Mouse (Mus musculus) kidney, postnatal 0 days (tissue): ENCODE results near the gene H1foo. TPM values are rescaled to one million over a fixed set of nuclear protein-coding genes. Genes with fewer than 3 reads are reported as not detected.

Experiments used
- ATAC-seq: fragments of 200-750 bp; cut with Nextera tagmentation; replicated peaks from 2 replicates; pipeline ENCODE4 v1.8.0; 2017; ENCODE audit warnings: low read depth, moderate number of reproducible peaks, moderate TSS enrichment, moderate library complexity; ENCODE audit not compliant: low FRiP score
- DNase-seq: peaks from one replicate; pipeline ENCODE4 v3.0.0-alpha.2; 2016; ENCODE audit warnings: low spot score
- H3K27ac ChIP-seq: fragments of 300-500 bp; sonication (generic); 2 replicates; pipeline ENCODE4 v1.5.1; 2014; ENCODE audit warnings: mild to moderate bottlenecking
- H3K27me3 ChIP-seq: fragments of 300-500 bp; sonication (generic); 2 replicates; pipeline ENCODE4 v1.6.1; 2014; ENCODE audit warnings: low read length, mixed read lengths; ENCODE audit not compliant: insufficient read depth
- H3K36me3 ChIP-seq: fragments of 300-500 bp; sonication (generic); 2 replicates; pipeline ENCODE4 v1.6.1; 2014; ENCODE audit warnings: low read length, mixed read lengths; ENCODE audit not compliant: insufficient read depth
- H3K4me1 ChIP-seq: fragments of 300-500 bp; sonication (generic); replicated peaks from 2 replicates; pipeline ENCODE4 v1.6.1; 2014; ENCODE audit warnings: antibody characterized with exemption, low read length, mixed read lengths; ENCODE audit not compliant: insufficient read depth
- H3K4me2 ChIP-seq: fragments of 300-500 bp; sonication (generic); 2 replicates; pipeline ENCODE4 v1.6.1; 2014; ENCODE audit warnings: mild to moderate bottlenecking, low read length, moderate library complexity, mixed read lengths
- H3K4me3 ChIP-seq: fragments of 300-500 bp; sonication (generic); replicated peaks from 2 replicates; pipeline ENCODE4 v1.5.1; 2014; ENCODE audit warnings: low read depth, low read length
- H3K9ac ChIP-seq: fragments of 300-500 bp; sonication (generic); 2 replicates; pipeline ENCODE4 v1.6.1; 2014; ENCODE audit warnings: low read depth, low read length
- H3K9me3 ChIP-seq: fragments of 300-500 bp; sonication (generic); replicated peaks from 2 replicates; pipeline ENCODE4 v1.6.1; 2016; ENCODE audit warnings: low read length, inconsistent platforms, mixed read lengths
- CTCF ChIP-seq: IDR thresholded peaks from 2 replicates; pipeline ENCODE4 v1.5.1; 2016; ENCODE audit warnings: antibody characterized with exemption, low read depth, mild to moderate bottlenecking, moderate library complexity
- WGBS: fragments of 180-500 bp; shearing (Covaris S2); extraction: QIAGEN DNeasy Blood & Tissue Kit; methylation state at CpG from one replicate; pipeline ENCODE4 v1.1.7; 2014; 5-methylcytosine and 5-hydroxymethylcytosine counted together
- polyA plus RNA-seq: library from polyadenylated mRNA; unstranded; fragments of >200 nt; fragmentation: Nextera tagmentation; extraction: Ambion mirVana; gene quantifications from 2 replicates; pipeline ENCODE4 v1.2.1, GENCODE M21; 2015

H1foo gene
- polyA plus RNA-seq, 1 experiment from 2014 or later, result not detected

DNA sequence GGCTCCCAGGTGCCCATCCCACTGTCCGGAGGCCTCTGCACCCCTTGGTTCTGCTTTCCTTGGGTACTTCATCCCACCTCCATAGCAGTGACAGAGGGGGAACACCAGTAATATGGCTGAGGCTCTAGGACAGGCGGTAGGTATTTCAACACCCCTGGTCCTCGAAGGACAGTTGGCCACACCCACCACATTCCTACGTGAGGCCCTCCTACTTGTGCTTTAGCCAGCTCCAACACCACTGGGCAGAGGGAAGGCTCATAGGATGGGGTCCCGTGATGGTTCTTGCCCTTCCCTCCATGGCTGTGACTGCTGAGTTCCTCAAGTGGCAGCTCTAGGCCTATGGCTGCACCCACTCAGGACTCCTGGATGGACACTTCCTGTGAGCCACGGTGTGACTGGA, 19.9 kb upstream of the H1foo start:
- Histone ChIP-seq H3K9me3 (no peaks in the 10 kb centered on the region), H3K27ac (no peak overlapping the region), H3K36me3 (0 out of 2 replicates have a peak, but pooled peaks cover 2% of the 10 kb centered on the region), H3K4me3 (no peak overlapping the region), H3K4me2 (no peak overlapping the region), H3K4me1 (peaks cover 2% of the 10 kb centered on the region; the same call in 1 of the 2 replicates), H3K9ac (no peak overlapping the region), H3K27me3 (no peaks in the 10 kb centered on the region)
- TF ChIP-seq CTCF, result no peak
- DNase-seq (peak; percentile 46), ATAC-seq (peak; percentile 52; the same call in 1 of the 2 replicates)
- WGBS, result 31% methylated on average over 6 of the region's 6 CpGs

DNA sequence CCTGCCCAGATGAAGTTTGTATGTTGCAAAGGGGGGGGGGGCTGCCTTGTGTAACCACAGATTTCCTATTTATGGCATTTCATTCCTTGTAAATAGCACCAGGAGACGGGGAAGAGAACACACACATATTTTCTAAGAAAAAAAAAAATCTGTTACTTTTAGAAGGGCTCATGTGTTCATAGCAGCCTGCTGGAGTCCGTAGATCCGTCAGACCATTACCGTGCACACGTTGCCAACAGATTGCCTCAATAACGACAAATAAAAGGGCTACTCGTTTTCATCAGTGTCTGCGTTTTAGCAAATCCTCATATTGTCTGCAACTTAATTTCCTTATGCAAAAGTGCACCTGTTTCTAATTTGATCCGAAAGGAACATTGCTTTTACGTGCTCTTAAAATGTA, 18.3 kb upstream of the H1foo start:
- 83% methylated on average over 10 of the region's 10 CpGs for WGBS

DNA sequence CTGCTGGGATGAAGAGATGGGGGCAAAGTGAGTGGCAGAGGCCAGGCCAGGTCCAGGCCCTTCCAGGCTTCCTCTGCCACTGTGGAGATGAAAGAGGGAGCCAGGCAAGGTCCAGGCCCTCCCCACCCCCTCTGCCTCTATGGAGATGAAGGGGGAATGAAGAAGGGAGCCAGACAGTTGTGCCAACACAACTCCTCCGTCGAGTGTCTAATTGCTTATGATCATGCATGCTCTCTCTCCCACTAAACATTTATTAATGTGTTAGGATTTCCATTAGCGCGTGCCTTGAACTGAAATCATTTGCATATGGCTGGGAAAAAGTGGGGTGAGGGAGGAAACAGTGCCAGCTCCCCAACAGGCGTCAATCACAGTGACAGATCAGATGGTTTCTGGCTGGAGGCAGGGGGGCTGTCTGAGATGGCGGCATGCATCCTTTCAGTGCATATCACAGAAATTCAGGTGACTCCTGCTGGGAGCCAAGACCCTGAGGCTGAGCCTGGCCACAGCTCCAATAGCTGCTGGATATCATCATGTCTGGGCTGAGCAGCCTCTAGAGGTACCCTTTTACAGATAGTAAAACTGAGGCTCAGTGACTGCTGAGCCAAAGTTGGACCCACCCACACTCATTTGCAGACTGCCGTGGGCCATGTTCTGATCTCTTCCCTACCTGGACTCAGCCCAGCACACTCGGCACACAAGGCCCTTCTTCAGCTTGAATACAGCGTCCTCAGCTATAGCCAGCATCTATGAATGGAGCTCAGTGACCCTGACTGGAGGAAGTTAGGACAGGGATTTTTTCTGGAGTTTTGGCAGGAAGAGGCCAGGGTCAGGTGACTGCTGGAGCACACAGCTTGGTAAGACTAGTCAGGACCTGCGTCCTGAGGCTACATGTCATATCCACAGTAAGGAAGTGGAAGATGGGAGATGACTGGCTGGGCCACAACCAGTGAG, 17.2 kb upstream of the H1foo start:
- Histone ChIP-seq H3K27ac (no peak overlapping the region), H3K4me2 (no peak overlapping the region), H3K36me3 (0 out of 2 replicates have a peak, but pooled peaks cover 2% of the 10 kb centered on the region), H3K4me3 (no peak overlapping the region), H3K4me1 (peaks cover 7% of the 10 kb centered on the region), H3K9ac (no peak overlapping the region), H3K27me3 (no peaks in the 10 kb centered on the region), H3K9me3 (no peaks in the 10 kb centered on the region)
- DNase-seq (no peak), ATAC-seq (no peak)
- TF ChIP-seq CTCF, result no peak
- WGBS, result 74% methylated on average over 10 of the region's 10 CpGs

More for the DNA sequence above, 18.3 kb upstream of the H1foo start:
- Histone ChIP-seq H3K36me3 (0 out of 2 replicates have a peak, but pooled peaks cover 2% of the 10 kb centered on the region), H3K4me2 (no peak overlapping the region), H3K4me1 (peaks cover 7% of the 10 kb centered on the region), H3K27ac (no peak overlapping the region), H3K9ac (no peak overlapping the region), H3K4me3 (no peak overlapping the region), H3K27me3 (no peaks in the 10 kb centered on the region), H3K9me3 (no peaks in the 10 kb centered on the region)
- no peak for ATAC-seq
- no peak for DNase-seq
- TF ChIP-seq CTCF, result no peak

GRCm38 (mm10) chr6:115930018-115930417, 14.7 kb upstream of the H1foo start:
- no peak for TF ChIP-seq CTCF
- peaks cover 7% of the 10 kb centered on the region for H3K4me1 ChIP-seq
- H3K4me3 ChIP-seq, result no peak overlapping the region
- no peak overlapping the region for H3K9ac ChIP-seq
- no peak for ATAC-seq
- no peaks in the 10 kb centered on the region for H3K27me3 ChIP-seq
- no peaks in the 10 kb centered on the region for H3K36me3 ChIP-seq
- DNase-seq, result no peak
- H3K27ac ChIP-seq, result no peak overlapping the region
- H3K9me3 ChIP-seq, result no peaks in the 10 kb centered on the region
- H3K4me2 ChIP-seq, result no peak overlapping the region
- 36% methylated on average over 5 of the region's 5 CpGs for WGBS

DNA sequence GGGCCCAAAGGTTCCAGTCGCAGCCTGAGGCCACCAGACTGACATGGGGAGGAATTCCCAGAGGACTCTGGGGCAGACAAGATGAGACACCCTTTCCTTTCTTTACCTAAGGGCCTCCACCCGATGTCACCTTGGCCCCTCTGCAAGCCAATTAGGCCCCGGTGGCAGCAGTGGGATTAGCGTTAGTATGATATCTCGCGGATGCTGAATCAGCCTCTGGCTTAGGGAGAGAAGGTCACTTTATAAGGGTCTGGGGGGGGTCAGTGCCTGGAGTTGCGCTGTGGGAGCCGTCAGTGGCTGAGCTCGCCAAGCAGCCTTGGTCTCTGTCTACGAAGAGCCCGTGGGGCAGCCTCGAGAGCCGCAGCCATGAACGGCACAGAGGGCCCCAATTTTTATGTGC, 13.1 kb upstream of the H1foo start, which contains the start of gene Rho:
Rho (plus strand) TSS at position 110 of the 400 bp plus-strand sequence.
- Histone ChIP-seq H3K4me1 (peaks cover 7% of the 10 kb centered on the region), H3K9ac (no peak within 1 kb of the TSS), H3K4me3 (no peak within 1 kb of the TSS), H3K4me2 (no peak within 1 kb of the TSS), H3K36me3 (no peaks in the 10 kb centered on the region), H3K27ac (no peak within 1 kb of the TSS), H3K27me3 (no peaks in the 10 kb centered on the region), H3K9me3 (no peaks in the 10 kb centered on the region)
- no peak for TF ChIP-seq CTCF
- DNase-seq (no peak), ATAC-seq (no peak)
- 86% methylated on average over 14 of the region's 14 CpGs for WGBS

DNA sequence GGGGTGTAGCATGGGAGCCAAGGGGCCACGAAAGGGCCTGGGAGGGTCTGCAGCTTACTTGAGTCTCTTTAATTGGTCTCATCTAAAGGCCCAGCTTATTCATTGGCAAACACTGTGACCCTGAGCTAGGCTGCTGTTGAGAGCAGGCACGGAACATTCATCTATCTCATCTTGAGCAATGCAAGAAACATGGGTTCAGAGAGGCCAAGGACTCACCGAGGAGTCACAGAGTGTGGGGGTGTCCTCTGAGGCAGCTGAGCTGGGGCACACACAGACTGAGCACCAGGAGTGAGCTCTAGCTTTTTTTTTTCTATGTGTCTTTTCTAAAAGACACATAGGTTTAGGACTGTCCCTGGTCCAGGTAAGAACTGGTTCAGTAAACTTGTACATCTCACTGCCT, 12.3 kb upstream of the H1foo start:
- H3K4me2 ChIP-seq, result no peak overlapping the region

More for the DNA sequence above, 12.3 kb upstream of the H1foo start:
- no peak overlapping the region for H3K27ac ChIP-seq
- no peaks in the 10 kb centered on the region for H3K9me3 ChIP-seq
- H3K9ac ChIP-seq, result no peak overlapping the region
- no peak for TF ChIP-seq CTCF
- H3K4me1 ChIP-seq, result peaks cover 7% of the 10 kb centered on the region
- WGBS, result 85% methylated on average over 3 of the region's 3 CpGs
- DNase-seq, result no peak
- no peak for ATAC-seq
- H3K36me3 ChIP-seq, result no peaks in the 10 kb centered on the region
- no peaks in the 10 kb centered on the region for H3K27me3 ChIP-seq
- no peak overlapping the region for H3K4me3 ChIP-seq
